Mouse (Mus musculus) right cerebral cortex, postnatal 4 days (tissue): ENCODE measurements around the gene Zscan5b.
"Not testable (repeated sequence)": the region's sequence is repeated elsewhere in the genome, so short reads cannot be mapped to it uniquely, and the experiment has no call there.

Experiments used
- DNase-seq: peaks from one replicate; pipeline ENCODE4 v3.0.0-alpha.2; 2022

Zscan5b gene

GRCm38 (mm10) chr7:6221978-6222377 is at the start of gene Zscan5b:
Zscan5b (plus strand) TSS chr7:6222278.
- no peak for DNase-seq

- no peak for DNase-seq
These were observed 49.3 kb upstream of the Zscan5b start for GRCm38 (mm10) chr7:6172674-6173244.

GRCm38 (mm10) chr7:6173872-6174271 is 48.2 kb upstream of the Zscan5b start:
- no peak for DNase-seq

- DNase-seq: not testable (repeated sequence)
These were observed 47.6 kb upstream of the Zscan5b start for GRCm38 (mm10) chr7:6174365-6174987.

GRCm38 (mm10) chr7:6179013-6179412 is 43.1 kb upstream of the Zscan5b start:
- no peak for DNase-seq

- DNase-seq: no peak
These were observed 39.2 kb upstream of the Zscan5b start for GRCm38 (mm10) chr7:6182882-6183281.

GRCm38 (mm10) chr7:6183802-6184201 is 38.3 kb upstream of the Zscan5b start:
- no peak for DNase-seq

GRCm38 (mm10) chr7:6184521-6184920 is 37.6 kb upstream of the Zscan5b start:
- no peak for DNase-seq

GRCm38 (mm10) chr7:6185391-6185790 is 36.7 kb upstream of the Zscan5b start:
- DNase-seq: no peak

GRCm38 (mm10) chr7:6186176-6186575 is 35.9 kb upstream of the Zscan5b start:
- no peak for DNase-seq

GRCm38 (mm10) chr7:6186756-6187155 is 35.3 kb upstream of the Zscan5b start:
- no peak for DNase-seq

GRCm38 (mm10) chr7:6189542-6189941 is 32.5 kb upstream of the Zscan5b start:
- DNase-seq: no peak

GRCm38 (mm10) chr7:6191376-6191775 is 30.7 kb upstream of the Zscan5b start:
- DNase-seq: peak; percentile 80

- peak; percentile 65 for DNase-seq
These were observed 27.9 kb upstream of the Zscan5b start for GRCm38 (mm10) chr7:6194129-6194528.

- no peak for DNase-seq
These were observed 26.3 kb upstream of the Zscan5b start for GRCm38 (mm10) chr7:6195777-6196176.

GRCm38 (mm10) chr7:6196790-6197189 is 25.3 kb upstream of the Zscan5b start, which contains the start of gene Galp:
Galp (plus strand) TSS chr7:6197090.
- DNase-seq: no peak

GRCm38 (mm10) chr7:6204200-6204599 is 17.9 kb upstream of the Zscan5b start:
- DNase-seq: no peak

- DNase-seq: no peak
These were observed 8.9 kb upstream of the Zscan5b start for GRCm38 (mm10) chr7:6213144-6213543.

- DNase-seq: not testable (repeated sequence)
These were observed 7.4 kb upstream of the Zscan5b start for GRCm38 (mm10) chr7:6214691-6215090.

GRCm38 (mm10) chr7:6220147-6220546 is 1.9 kb upstream of the Zscan5b start:
- no peak for DNase-seq

- DNase-seq: peak; percentile 7
These were observed 6.4 kb downstream of the Zscan5b start for GRCm38 (mm10) chr7:6228491-6228890.

- no peak for DNase-seq
These were observed 17.7 kb downstream of the Zscan5b start for GRCm38 (mm10) chr7:6239787-6240186.

- DNase-seq: peak; percentile 27
These were observed 18.9 kb downstream of the Zscan5b start for GRCm38 (mm10) chr7:6240841-6241425.
